Mouse (Mus musculus) heart, embryonic 15.5 days (tissue): ENCODE data around the gene Dzip1. TPM values are rescaled to one million over a fixed set of nuclear protein-coding genes. Genes with fewer than 3 reads are reported as not detected.

Source experiments
- ATAC-seq: fragments of 200-750 bp; cut with Nextera tagmentation; replicated peaks from 2 replicates; pipeline ENCODE4 v1.8.0; 2017; ENCODE audit warnings: low read depth, moderate TSS enrichment; ENCODE audit not compliant: insufficient number of reproducible peaks, insufficient read depth, low FRiP score
- H3K27ac ChIP-seq: fragments of 300-500 bp; sonication (generic); 2 replicates; pipeline ENCODE4 v1.5.1; 2015; ENCODE audit warnings: mild to moderate bottlenecking, inconsistent platforms
- H3K27me3 ChIP-seq: fragments of 300-500 bp; sonication (generic); 2 replicates; pipeline ENCODE4 v1.6.1; 2015; ENCODE audit warnings: inconsistent platforms
- H3K36me3 ChIP-seq: fragments of 300-500 bp; sonication (generic); 2 replicates; pipeline ENCODE4 v1.6.1; 2015; ENCODE audit warnings: mild to moderate bottlenecking, inconsistent platforms
- H3K4me1 ChIP-seq: fragments of 300-500 bp; sonication (generic); replicated peaks from 2 replicates; pipeline ENCODE4 v1.6.1; 2015; ENCODE audit warnings: inconsistent platforms
- H3K4me2 ChIP-seq: fragments of 300-500 bp; sonication (generic); 2 replicates; pipeline ENCODE4 v1.6.1; 2015; ENCODE audit warnings: inconsistent platforms, mild to moderate bottlenecking, moderate library complexity
- H3K4me3 ChIP-seq: fragments of 300-500 bp; sonication (generic); 2 replicates; pipeline ENCODE4 v1.5.1; 2015; ENCODE audit warnings: mild to moderate bottlenecking, inconsistent platforms
- H3K9ac ChIP-seq: fragments of 300-500 bp; sonication (generic); 2 replicates; pipeline ENCODE4 v1.6.1; 2015; ENCODE audit warnings: mild to moderate bottlenecking, inconsistent platforms
- H3K9me3 ChIP-seq: fragments of 300-500 bp; sonication (generic); replicated peaks from 2 replicates; pipeline ENCODE4 v1.6.1; 2016; ENCODE audit warnings: inconsistent platforms
- WGBS: fragments of 180-500 bp; shearing (Covaris S2); methylation state at CpG from one replicate; pipeline ENCODE4 v1.1.7; 2015; ENCODE audit warnings: mixed read lengths; 5-methylcytosine and 5-hydroxymethylcytosine counted together
- polyA plus RNA-seq: library from polyadenylated mRNA; unstranded; fragments of >200 nt; fragmentation: Nextera tagmentation; extraction: Ambion mirVana; gene quantifications from 2 replicates; pipeline ENCODE4 v1.2.1, GENCODE M21; 2015

Dzip1 gene
- polyA plus RNA-seq, 1 experiment from 2014 or later: 4.8 TPM

DNA sequence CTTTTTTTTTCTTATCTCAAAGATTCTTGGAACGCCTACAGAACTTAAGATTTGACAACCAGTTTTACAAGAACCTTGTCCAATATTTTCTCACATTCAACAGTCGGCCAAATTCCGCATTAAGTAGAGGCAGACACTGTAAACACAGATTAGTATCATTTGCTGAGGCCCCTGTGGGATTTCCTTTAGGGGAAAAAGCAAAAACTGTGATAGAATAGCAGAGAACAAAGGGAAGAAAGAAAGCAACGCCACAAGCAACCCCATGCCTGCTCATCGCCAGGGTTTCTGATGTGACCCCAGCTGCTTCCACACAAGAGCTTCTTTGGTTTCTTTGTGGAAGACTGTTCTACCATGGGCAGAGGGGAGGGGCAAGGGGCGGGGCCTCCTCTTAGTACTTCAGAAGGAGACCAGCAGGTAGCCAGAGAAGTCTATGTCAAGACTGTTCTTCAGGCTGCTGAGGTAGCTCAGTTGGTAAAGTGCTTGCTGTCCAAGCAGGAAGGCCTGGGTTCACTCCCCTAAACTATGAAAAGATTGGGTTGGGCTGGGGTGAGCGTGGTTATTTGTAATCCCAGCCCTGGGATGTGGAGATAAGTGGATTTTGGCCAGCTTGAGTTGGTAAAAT is 97.9 kb downstream of the Dzip1 start:
- 42% methylated on average over 7 of the region's 7 CpGs for whole genome bisulfite sequencing
- no peaks in the 10 kb centered on the region for H3K4me1 ChIP-seq
- H3K36me3 ChIP-seq: no peaks in the 10 kb centered on the region
- no peak overlapping the region for H3K9ac ChIP-seq
- H3K27ac ChIP-seq: no peak overlapping the region
- H3K27me3 ChIP-seq: no peaks in the 10 kb centered on the region
- no peaks in the 10 kb centered on the region for H3K9me3 ChIP-seq
- H3K4me3 ChIP-seq: no peak overlapping the region
- H3K4me2 ChIP-seq: no peak overlapping the region
- no peak for ATAC-seq

- Histone ChIP-seq H3K27me3 (no peaks in the 10 kb centered on the region), H3K4me1 (no peaks in the 10 kb centered on the region), H3K9ac (no peak overlapping the region), H3K36me3 (no peaks in the 10 kb centered on the region), H3K4me3 (no peak overlapping the region), H3K4me2 (no peak overlapping the region), H3K9me3 (no peaks in the 10 kb centered on the region), H3K27ac (no peak overlapping the region)
- 71% methylated on average over 8 of the region's 8 CpGs for WGBS
- ATAC-seq: no peak
These were observed 98.9 kb downstream of the Dzip1 start for GRCm38 (mm10) chr14:118826346-118826745.

Other genes starting within 250 kb of the Dzip1 start
- 1.6 and 2.2 TPM in 2 replicates for gene Abcc4, start 219.2 kb downstream of the Dzip1 start, polyA plus RNA-seq
- 2.6 and 3.5 TPM in 2 replicates for gene Cldn10, start 137.6 kb downstream of the Dzip1 start, polyA plus RNA-seq
- gene Dnajc3, start 12.5 kb upstream of the Dzip1 start, polyA plus RNA-seq: 24.9 and 29.6 TPM in 2 replicates
- 7.4 and 8.1 TPM in 2 replicates for gene Uggt2, start 174.0 kb upstream of the Dzip1 start, polyA plus RNA-seq
- gene Hs6st3, start 212.9 kb upstream of the Dzip1 start, polyA plus RNA-seq: 0.08 and 0.18 TPM in 2 replicates